Mouse (Mus musculus) limb, embryonic 10.5 days (tissue): Measurements from ENCODE around the gene Zfp772. TPM values are rescaled to one million over a fixed set of nuclear protein-coding genes. Genes with fewer than 3 reads are reported as not detected.
"Not testable (repeated sequence)": the region's sequence is repeated elsewhere in the genome, so short reads cannot be mapped to it uniquely, and the experiment has no call there.

ENCODE experiments used
- DNase-seq: peaks from one replicate; pipeline ENCODE4 v3.0.0-alpha.2; 2017; ENCODE audit warnings: low spot score
- H3K27ac ChIP-seq: fragments of 300-500 bp; sonication (generic); 2 replicates; pipeline ENCODE4 v1.5.1; 2016; ENCODE audit warnings: mild to moderate bottlenecking
- H3K27me3 ChIP-seq: fragments of 300-500 bp; sonication (generic); 2 replicates; pipeline ENCODE4 v1.6.1; 2016; ENCODE audit warnings: low read depth, mild to moderate bottlenecking; ENCODE audit not compliant: poor library complexity, severe bottlenecking
- H3K36me3 ChIP-seq: fragments of 300-500 bp; sonication (generic); 2 replicates; pipeline ENCODE4 v1.6.1; 2016; ENCODE audit warnings: mild to moderate bottlenecking, moderate library complexity
- H3K4me1 ChIP-seq: fragments of 300-500 bp; sonication (generic); 2 replicates; pipeline ENCODE4 v1.6.1; 2016
- H3K4me3 ChIP-seq: fragments of 300-500 bp; sonication (generic); 2 replicates; pipeline ENCODE4 v1.5.1; 2016; ENCODE audit warnings: mild to moderate bottlenecking, moderate library complexity
- H3K9me3 ChIP-seq: fragments of 300-500 bp; sonication (generic); replicated peaks from 2 replicates; pipeline ENCODE4 v1.6.1; 2016; ENCODE audit warnings: mild to moderate bottlenecking
- WGBS: fragments of 180-500 bp; shearing (Covaris S2); methylation state at CpG from one replicate; pipeline ENCODE4 v1.1.7; 2016; 5-methylcytosine and 5-hydroxymethylcytosine counted together
- polyA plus RNA-seq: library from polyadenylated mRNA; unstranded; fragments of >200 nt; fragmentation: Nextera tagmentation; extraction: Ambion mirVana; gene quantifications from 2 replicates; pipeline ENCODE4 v1.2.1, GENCODE M21; 2016

The Zfp772 gene
- polyA plus RNA-seq, result 10.0 and 10.4 TPM in 2 replicates

- not testable (repeated sequence) for DNase-seq, H3K27me3 ChIP-seq, H3K27ac ChIP-seq, H3K4me1 ChIP-seq, H3K9me3 ChIP-seq
- Histone ChIP-seq H3K4me3 (peak within 1 kb of the TSS; percentile 50), H3K36me3 (peaks cover 21% of the 10 kb centered on the region)
- 2% methylated on average over 24 of the region's 24 CpGs for WGBS
Observed at GRCm38 (mm10) chr7:7209313-7210151, at the start of gene Zfp772. Gene Zfp772 (minus strand): TSS chr7:7209998.

- H3K36me3 ChIP-seq, DNase-seq, H3K4me3 ChIP-seq, H3K27me3 ChIP-seq, H3K27ac ChIP-seq, H3K4me1 ChIP-seq, H3K9me3 ChIP-seq: not testable (repeated sequence)
- WGBS, result no CpG with 5 or more reads among the region's 1 CpGs
Observed at GRCm38 (mm10) chr7:7247228-7247627, 37.4 kb upstream of the Zfp772 start, which contains the start of gene Vmn2r29. Gene Vmn2r29 (minus strand): TSS chr7:7247328.

GRCm38 (mm10) chr7:7188191-7188942 lies 21.4 kb downstream of the Zfp772 start:
- Histone ChIP-seq H3K9me3 (no peaks in the 10 kb centered on the region), H3K4me1 (no peaks in the 10 kb centered on the region), H3K36me3 (peaks cover 5% of the 10 kb centered on the region; the same call in 1 of the 2 replicates), H3K27ac (peak overlapping the region; percentile 68; the same call in 1 of the 2 replicates), H3K4me3 (peak overlapping the region; percentile 61), H3K27me3 (no peaks in the 10 kb centered on the region)
- 13% methylated on average over 18 of the region's 18 CpGs for WGBS
- peak; percentile 79 for DNase-seq

- H3K36me3 ChIP-seq, result peaks cover 13% of the 10 kb centered on the region
- H3K4me1 ChIP-seq, result no peaks in the 10 kb centered on the region
- H3K27ac ChIP-seq, result no peak overlapping the region
- H3K4me3 ChIP-seq, result peak overlapping the region; percentile 61
- DNase-seq, result no peak
- H3K9me3 ChIP-seq, result no peaks in the 10 kb centered on the region
- no peaks in the 10 kb centered on the region for H3K27me3 ChIP-seq
- 40% methylated on average over 13 of the region's 13 CpGs for WGBS
Observed at GRCm38 (mm10) chr7:7187417-7188190, 22.2 kb downstream of the Zfp772 start.

GRCm38 (mm10) chr7:7185897-7186296 lies 23.9 kb downstream of the Zfp772 start:
- Histone ChIP-seq H3K27ac (no peak overlapping the region), H3K4me3 (no peak overlapping the region), H3K9me3 (no peaks in the 10 kb centered on the region), H3K4me1 (no peaks in the 10 kb centered on the region), H3K36me3 (peaks cover 30% of the 10 kb centered on the region), H3K27me3 (no peaks in the 10 kb centered on the region)
- WGBS, result 78% methylated on average over 1 of the region's 1 CpGs
- no peak for DNase-seq

GRCm38 (mm10) chr7:7171227-7172147 lies 38.3 kb downstream of the Zfp772 start, which contains the start of gene Zfp418:
Gene Zfp418 (plus strand): TSS chr7:7171330.
- whole genome bisulfite sequencing, result 3% methylated on average over 26 of the region's 26 CpGs
- H3K36me3 ChIP-seq, result peaks cover 20% of the 10 kb centered on the region
- no peaks in the 10 kb centered on the region for H3K9me3 ChIP-seq
- peaks cover 6% of the 10 kb centered on the region for H3K4me1 ChIP-seq
- no peaks in the 10 kb centered on the region for H3K27me3 ChIP-seq
- H3K4me3 ChIP-seq, result peak within 1 kb of the TSS; percentile 76
- peak; percentile 45 for DNase-seq
- peak within 1 kb of the TSS; percentile 75; the same call in 1 of the 2 replicates for H3K27ac ChIP-seq

Other genes with a start within 250 kb of the Zfp772 start
- 0.35 TPM in 1 of 2 replicates, not detected in the other for gene Aurkc, start 214.7 kb downstream of the Zfp772 start, polyA plus RNA-seq
- gene Zfp954, start 88.5 kb downstream of the Zfp772 start, polyA plus RNA-seq, result 11.3 and 13.5 TPM in 2 replicates
- 3.1 and 4.1 TPM in 2 replicates for gene Zfp773, start 73.2 kb downstream of the Zfp772 start, polyA plus RNA-seq
- 3.1 and 4.2 TPM in 2 replicates for gene Zfp418, start 38.7 kb downstream of the Zfp772 start, polyA plus RNA-seq
- gene Vmn2r29, start 37.3 kb upstream of the Zfp772 start, polyA plus RNA-seq, result 0.28 TPM in 2 replicates
- 1.8 and 2.4 TPM in 2 replicates for gene Gm45844, start 68.3 kb upstream of the Zfp772 start, polyA plus RNA-seq
- gene Clcn4, start 90.9 kb upstream of the Zfp772 start, polyA plus RNA-seq, result 23.5 and 32.6 TPM in 2 replicates
- gene Vmn2r30, start 127.6 kb upstream of the Zfp772 start, polyA plus RNA-seq, result not detected in 2 replicates
- gene Gm45783, start 164.6 kb upstream of the Zfp772 start, polyA plus RNA-seq, result not detected in 2 replicates
- not detected in 2 replicates for gene Vmn2r31, start 189.7 kb upstream of the Zfp772 start, polyA plus RNA-seq